Mouse (Mus musculus) liver, embryonic 14.5 days (tissue): Measurements from ENCODE around the gene Atxn1.

Experiments
- CTCF ChIP-seq: IDR thresholded peaks from 2 replicates; pipeline ENCODE4 v1.5.1; 2016; ENCODE audit warnings: antibody characterized with exemption, low read depth, control low read depth
- EP300 ChIP-seq: IDR thresholded peaks from 2 replicates; pipeline ENCODE4 v1.6.1; 2016; ENCODE audit warnings: antibody characterized with exemption, low read depth

- TF ChIP-seq CTCF, result no peak
- TF ChIP-seq EP300, result no peak
Measured at GRCm38 (mm10) chr13:45907181-45907691, 57.6 kb downstream of the Atxn1 start.
